Mouse (Mus musculus) splenic B cell, adult 2 months (primary cell): ENCODE measurements around the gene Rnd2.
A peak's percentile ranks its signal among the peaks of the same experiment; 100 is the strongest.
"Not testable (repeated sequence)": the region's sequence is repeated elsewhere in the genome, so short reads cannot be mapped to it uniquely, and the experiment has no call there.

Experiments
- DNase-seq: peaks from one replicate; pipeline ENCODE4 v3.0.0-alpha.2; 2011; ENCODE audit warnings: low read depth, low spot score
- H3K27me3 ChIP-seq: 2 replicates; pipeline ENCODE4 v1.6.1; 2012; ENCODE audit warnings: mild to moderate bottlenecking, low read length, moderate library complexity, mixed read lengths; ENCODE audit not compliant: control insufficient read depth, poor library complexity, insufficient read depth, severe bottlenecking
- H3K36me3 ChIP-seq: 2 replicates; pipeline ENCODE4 v1.6.1; 2012; ENCODE audit warnings: mild to moderate bottlenecking, low read length, moderate library complexity, mixed read lengths; ENCODE audit not compliant: control insufficient read depth, poor library complexity, insufficient read depth, severe bottlenecking

Gene Rnd2

DNA sequence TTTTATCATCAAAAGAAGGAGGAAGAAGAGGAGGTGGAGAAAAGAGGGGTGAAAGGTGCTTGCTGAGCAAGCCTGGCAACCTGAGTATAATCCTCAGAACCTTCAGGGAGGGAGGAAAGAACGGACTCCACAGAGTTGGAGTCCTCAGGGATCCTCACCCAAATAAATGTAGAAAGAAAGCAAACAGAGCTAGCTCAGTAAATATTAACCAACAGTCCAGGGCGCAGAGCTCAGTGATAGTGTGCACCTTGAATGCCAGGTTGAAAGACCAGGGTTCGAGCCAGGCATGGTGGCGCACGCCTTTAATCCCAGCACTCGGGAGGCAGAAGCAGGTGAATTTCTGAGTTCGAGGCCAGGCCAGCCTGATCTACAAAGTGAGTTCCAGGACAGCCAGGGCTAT, 9.2 kb upstream of the Rnd2 start:
- Histone ChIP-seq H3K36me3 (peaks cover 10% of the 10 kb centered on the region), H3K27me3 (no peaks in the 10 kb centered on the region)
- no peak for DNase-seq

DNA sequence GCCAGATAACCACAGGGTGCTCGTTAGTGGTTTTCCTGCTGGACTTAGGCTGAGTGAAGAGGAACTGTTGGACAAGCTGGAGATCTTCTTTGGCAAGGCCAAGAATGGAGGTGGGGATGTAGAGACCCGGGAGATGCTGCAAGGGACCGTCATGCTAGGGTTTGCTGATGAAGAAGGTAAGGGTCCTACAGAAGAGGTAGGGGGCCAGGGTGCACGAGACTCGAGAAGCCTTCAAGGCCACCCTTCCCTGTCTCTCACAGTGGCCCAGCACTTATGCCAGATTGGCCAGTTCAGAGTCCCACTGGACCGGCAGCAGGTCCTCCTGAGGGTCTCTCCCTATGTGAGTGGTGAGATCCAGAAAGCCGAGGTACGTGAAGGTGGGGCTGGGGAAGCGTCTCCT, 7.2 kb upstream of the Rnd2 start:
- DNase-seq = no peak
- Histone ChIP-seq H3K36me3 (peaks cover 11% of the 10 kb centered on the region), H3K27me3 (no peaks in the 10 kb centered on the region)

DNA sequence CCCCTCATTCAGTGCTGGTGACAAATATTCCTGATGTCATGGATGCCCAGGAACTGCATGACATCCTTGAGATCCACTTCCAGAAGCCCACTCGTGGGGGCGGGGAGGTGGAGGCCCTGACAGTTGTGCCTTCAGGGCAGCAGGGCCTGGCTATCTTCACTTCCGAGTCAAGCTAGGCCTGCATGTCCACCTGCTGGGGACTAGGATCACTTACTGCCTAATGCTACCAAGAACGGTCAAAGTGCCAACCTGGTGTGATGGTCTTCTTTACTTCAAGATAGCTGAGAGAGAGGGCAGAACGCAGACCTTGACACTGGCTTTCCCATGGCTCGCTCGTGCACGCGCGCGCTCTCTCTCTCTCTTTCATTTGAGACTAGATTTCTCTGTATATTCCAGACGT, 6.6 kb upstream of the Rnd2 start:
- H3K27me3 ChIP-seq = no peaks in the 10 kb centered on the region
- DNase-seq = no peak
- peaks cover 11% of the 10 kb centered on the region for H3K36me3 ChIP-seq

DNA sequence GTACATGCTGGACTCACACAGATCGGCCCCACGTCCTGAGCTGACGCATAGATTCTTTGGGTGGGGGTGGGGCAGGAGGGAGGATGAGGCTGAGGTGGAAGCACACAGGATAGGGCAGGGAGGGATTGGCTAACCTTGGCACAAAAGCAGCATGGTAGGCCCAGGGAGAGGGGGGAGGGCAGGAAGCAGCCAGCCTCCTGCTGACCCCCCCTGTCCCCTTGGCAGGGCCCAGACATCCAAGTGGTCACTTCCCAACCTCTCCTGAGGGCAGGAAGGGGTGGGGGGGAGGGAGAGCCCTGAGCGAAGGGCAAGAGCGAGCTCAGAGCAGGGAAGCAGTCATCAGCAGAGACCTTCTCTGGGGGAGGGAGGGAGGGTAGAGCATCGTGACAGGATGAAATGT, 5.1 kb upstream of the Rnd2 start:
- H3K36me3 ChIP-seq = peaks cover 10% of the 10 kb centered on the region
- no peak for DNase-seq

DNA sequence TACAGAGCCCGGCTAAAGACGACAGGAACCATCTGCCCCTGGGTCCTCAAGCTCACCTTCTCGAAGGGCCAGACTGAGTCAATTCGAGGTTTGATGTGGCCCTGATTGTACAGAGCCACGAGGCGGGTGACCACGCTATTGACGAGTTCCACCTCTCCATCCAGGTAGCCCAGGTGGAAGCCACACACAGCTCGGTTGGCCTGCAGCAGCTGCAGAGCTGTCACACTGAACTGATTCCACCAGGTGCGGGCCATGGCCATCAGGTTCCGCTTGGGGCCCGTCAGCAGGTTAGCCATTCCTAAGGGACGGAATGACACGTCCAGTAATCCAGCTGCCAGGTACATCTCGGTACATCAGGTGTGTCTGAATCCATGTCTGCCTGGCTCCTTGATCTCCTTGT, 4.5 kb upstream of the Rnd2 start:
- Histone ChIP-seq H3K27me3 (no peaks in the 10 kb centered on the region), H3K36me3 (peaks cover 10% of the 10 kb centered on the region)
- DNase-seq = no peak

More for the DNA sequence above, 5.1 kb upstream of the Rnd2 start:
- H3K27me3 ChIP-seq = no peaks in the 10 kb centered on the region

DNA sequence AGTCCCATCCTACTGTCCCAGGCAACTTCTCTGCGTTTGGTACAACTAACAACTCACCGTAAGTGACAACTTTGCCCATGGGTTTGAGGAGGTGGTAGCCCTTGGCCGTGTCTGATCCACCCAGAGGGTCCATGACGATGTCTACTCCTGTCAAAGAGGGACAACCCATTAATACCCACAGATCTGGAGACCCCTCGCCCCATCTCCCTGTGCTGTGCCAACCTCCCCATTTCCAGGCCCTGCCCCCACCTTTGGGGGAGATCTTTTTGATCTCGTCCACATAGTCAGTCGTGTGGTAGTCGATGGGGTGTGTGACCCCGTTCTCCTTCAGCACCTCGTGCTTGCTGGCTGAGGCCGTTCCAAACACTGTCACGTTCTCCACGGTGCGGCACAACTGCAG, 2.7 kb upstream of the Rnd2 start:
- DNase-seq = no peak
- Histone ChIP-seq H3K36me3 (peaks cover 8% of the 10 kb centered on the region), H3K27me3 (no peaks in the 10 kb centered on the region)

DNA sequence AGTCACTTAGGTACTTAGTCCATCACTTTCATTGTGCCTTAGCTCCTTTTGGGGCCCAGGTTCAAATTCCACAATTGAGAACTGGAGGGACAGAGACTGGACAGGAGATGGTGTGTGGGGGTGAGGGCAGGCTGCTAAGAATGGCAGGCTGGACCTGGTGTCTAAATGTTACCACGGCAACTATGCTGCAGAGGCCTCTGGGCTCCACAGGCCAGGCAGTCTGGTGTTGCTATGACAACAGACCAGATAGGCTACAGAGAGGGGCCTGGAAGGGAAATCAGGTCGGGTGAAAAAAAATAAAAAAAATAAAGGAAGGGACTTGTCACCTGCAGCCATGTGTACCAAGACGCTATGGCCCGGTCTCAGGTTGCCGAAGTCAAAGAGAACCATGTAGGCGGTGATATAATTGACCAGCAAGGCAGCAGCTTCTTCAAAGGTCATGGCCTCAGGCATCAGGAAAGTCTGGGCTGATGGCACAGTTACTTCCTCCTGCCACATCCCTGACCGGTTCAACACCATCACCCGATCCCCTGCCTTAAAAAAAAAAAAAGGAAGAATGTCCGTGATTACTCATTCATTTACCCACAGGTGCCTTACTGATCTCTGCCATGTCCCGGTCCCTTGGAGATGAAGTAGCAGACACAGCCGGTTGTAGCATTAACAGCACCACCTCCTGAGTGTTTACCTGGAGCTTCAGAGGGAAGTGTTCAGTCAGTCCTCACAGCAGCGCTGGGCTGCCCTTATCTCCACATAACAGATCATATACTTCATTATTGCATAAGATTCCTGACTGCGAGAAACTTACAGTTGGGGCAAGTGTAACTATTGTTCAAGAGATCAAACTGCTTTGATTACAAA, 2.0 kb upstream of the Rnd2 start:
- peaks cover under 1% of the 10 kb centered on the region; the same call in 1 of the 2 replicates for H3K27me3 ChIP-seq
- peak; percentile 29 for DNase-seq
- peaks cover 6% of the 10 kb centered on the region; the same call in 1 of the 2 replicates for H3K36me3 ChIP-seq

DNA sequence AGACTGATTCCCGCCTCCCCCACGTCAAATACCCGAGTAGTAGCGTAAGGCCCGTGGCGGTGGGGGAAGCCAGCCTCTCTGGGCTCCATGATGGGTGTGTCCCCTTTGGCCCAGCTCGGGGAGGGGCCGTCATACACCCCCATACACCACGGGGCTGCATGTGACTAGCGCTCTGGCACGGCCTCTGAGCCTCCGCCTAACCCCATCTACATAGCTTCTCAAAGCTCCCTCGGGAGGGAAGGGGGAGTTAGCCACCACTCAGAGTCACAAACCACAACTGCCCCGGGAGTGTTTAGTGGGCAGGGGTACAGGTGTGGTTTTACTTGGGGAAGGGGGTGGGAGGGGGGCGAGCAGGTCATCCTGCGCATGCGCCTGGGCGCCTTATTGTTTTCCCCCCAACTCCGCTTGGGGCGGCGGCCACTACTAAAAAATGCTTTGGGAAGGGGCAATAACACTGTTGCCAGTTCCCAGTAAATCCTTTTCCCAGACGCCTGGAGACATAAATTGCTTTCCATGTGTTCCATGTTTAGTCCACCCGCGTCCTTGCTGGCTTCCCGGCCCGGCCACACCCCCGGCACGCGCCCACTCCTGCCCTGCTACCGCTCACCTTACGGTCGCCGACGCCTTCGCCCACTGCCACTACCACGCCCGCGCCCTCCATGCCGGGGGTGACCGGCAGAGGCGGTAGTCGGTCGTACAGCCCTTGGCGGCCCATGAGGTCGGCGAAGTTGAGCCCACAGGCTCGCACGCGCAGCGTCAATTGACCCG, 486 bp downstream of the Rnd2 start:
- H3K36me3 ChIP-seq = peaks cover 2% of the 10 kb centered on the region; the same call in 1 of the 2 replicates
- DNase-seq = peak; percentile 83
- peaks cover 4% of the 10 kb centered on the region; the same call in 1 of the 2 replicates for H3K27me3 ChIP-seq

DNA sequence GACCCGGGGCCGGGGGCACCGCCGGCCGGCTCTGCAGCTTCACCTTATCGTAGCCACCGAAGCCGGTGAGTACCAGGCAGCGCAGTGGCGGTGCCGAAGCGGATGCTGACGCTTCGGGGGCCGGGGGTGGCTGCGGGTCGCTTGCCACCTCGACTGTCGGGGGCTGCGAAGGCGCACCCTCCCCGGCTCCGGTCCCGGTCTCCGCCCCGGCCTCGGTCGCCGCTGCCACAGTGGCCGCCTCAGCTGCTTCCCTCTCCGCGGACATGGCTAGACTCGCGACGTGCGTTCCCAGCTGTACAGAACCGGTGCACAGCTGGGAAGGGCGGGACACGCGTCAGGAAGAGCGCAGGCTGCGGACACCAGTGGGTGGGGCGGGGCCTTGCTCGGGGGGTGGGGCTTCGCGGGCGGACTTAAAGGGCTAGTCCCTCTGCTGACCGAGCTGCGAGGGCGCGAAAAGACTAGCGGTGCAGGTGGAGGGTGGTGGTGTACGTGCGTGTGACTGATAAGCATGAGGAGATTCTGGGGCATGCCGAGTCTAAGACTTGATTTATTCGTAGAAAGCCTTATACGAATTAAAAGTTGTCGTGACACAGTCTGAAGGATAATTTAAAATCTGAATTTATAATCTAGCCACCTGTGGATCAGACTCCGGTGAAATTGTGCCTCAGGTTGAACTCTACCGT, 1.2 kb downstream of the Rnd2 start, which contains the start of gene Vat1:
TSS of gene Vat1 (minus strand) at position 362 of the 683 bp plus-strand sequence.
- peaks cover 4% of the 10 kb centered on the region; the same call in 1 of the 2 replicates for H3K27me3 ChIP-seq
- DNase-seq = peak; percentile 80

DNA sequence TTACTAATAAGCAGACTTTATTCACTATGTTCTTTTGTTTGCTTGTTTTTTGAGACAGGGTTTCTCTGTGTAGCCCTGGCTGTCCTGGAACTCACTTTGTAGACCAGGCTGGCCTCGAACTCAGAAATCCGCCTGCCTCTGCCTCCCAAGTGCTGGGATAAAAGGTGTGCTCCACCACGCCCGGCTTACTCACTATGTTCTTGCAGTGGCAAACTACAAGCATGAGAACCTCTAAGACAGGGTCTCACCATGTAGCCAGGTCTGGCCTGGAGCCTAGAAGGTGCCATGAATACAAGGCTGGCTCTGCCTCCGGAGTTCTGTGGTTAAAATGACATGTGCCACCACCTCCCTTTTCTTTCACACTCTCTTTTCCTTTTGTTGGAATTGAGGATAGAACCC, 1.8 kb downstream of the Rnd2 start:
- H3K36me3 ChIP-seq, DNase-seq, H3K27me3 ChIP-seq: not testable (repeated sequence)

More for the DNA sequence above, 1.2 kb downstream of the Rnd2 start, which contains the start of gene Vat1:
- H3K36me3 ChIP-seq = peaks cover 2% of the 10 kb centered on the region; the same call in 1 of the 2 replicates

DNA sequence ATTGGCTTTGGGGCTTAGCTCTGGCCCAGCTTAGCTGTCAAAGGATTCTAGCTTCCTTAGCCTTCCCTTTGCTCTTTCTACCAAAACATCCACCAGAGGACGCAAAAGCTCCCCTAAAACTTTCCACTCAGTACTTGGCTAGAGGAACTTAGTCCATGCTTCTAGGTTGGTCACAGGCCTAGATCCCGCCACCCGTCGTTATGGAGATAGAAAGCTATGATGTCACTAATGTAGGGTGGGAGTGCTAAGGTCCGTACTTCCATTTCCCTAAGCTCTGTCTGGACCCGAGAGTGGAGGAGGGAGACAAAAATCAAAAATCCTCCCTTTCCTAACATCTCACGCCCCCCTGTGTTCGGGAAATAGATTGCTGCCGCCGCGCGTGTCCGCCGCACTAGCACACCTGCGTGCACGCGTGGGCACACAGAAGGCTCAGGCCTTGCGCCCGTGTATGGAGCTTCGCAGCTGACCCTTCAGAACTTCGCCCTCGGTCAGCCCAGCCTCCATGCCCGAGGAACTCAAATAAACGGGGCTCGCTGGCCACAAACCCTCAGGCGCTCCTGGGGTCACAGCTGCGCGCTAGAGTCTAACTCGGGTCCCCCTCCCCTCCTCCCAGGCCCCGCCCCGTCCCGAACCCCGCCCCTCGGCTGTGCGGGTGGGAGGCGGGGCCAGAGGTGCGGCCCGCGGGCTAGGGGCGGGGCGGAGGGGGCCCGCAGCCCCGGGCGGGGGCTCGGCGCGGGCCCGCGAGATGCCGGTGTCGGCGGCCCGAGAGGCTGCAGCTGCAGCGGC, 2.9 kb downstream of the Rnd2 start:
- peak; percentile 71 for DNase-seq
- Histone ChIP-seq H3K27me3 (peaks cover 4% of the 10 kb centered on the region; the same call in 1 of the 2 replicates), H3K36me3 (no peaks in the 10 kb centered on the region)

DNA sequence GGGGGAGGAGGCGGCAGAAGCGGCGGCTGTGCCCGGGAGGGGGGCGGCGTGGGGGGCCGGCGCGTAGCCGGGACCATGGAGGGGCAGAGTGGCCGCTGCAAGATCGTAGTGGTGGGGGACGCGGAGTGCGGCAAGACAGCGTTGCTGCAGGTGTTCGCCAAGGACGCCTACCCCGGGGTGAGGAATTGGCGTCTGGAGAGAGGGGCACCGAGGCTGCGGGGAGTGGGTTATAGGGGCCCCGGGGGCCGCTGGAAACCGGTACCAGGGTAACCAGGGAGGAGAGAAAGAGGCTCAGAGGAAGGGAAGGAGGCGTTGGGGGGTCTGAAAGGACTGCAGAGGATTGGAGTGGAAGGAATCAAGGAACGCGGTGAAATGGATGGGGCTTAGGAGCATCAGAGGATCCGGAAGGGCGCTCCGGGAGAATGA, 3.5 kb downstream of the Rnd2 start:
- peaks cover 4% of the 10 kb centered on the region; the same call in 1 of the 2 replicates for H3K27me3 ChIP-seq
- no peak for DNase-seq

DNA sequence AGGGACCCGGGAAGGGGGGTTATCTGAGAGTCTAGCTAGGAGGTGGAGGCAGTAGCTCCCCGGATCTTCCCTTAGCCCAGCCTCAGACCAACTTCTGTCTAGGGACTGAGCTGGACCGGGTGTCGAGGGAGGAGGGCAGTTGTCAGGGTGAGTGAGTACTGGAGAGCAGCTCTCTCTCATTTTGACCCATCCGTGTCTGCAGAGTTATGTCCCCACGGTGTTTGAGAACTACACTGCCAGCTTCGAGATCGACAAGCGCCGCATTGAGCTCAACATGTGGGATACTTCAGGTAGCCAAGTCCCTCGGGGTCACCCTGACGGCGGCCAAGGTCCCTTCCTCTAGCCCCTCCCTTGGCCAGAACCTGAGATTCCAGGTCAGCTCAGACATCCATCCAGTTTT, 3.9 kb downstream of the Rnd2 start:
- DNase-seq = peak; percentile 16
- H3K36me3 ChIP-seq = no peaks in the 10 kb centered on the region

More for the DNA sequence above, 3.5 kb downstream of the Rnd2 start:
- H3K36me3 ChIP-seq = no peaks in the 10 kb centered on the region

DNA sequence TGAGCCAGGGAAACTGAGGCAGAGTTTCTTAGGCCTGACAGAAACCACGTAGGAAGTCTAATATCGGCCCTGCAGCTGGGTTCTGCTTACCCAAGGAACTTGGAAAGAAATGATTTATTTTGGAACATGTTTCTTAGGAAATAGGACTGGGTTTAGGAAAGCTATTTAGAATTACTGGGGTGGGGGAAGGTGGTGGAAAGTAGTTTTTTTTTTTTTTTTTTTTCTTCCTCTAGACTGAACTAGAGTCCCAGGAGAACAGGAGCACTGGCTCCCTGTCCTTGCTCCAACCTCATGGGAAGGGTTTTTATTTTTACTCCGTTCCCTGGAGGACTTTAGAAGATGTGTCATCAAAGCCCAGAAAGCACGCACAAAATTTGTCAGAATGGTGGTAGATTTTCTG, 4.4 kb downstream of the Rnd2 start:
- Histone ChIP-seq H3K27me3 (peaks cover 4% of the 10 kb centered on the region; the same call in 1 of the 2 replicates), H3K36me3 (no peaks in the 10 kb centered on the region)
- DNase-seq = no peak

More for the DNA sequence above, 3.9 kb downstream of the Rnd2 start:
- peaks cover 4% of the 10 kb centered on the region; the same call in 1 of the 2 replicates for H3K27me3 ChIP-seq
